Mouse (Mus musculus) NIH3T3 (cell line): ENCODE results near the gene Ppm1n.

Source experiments
- DNase-seq: peaks from one replicate; pipeline ENCODE4 v3.0.0-alpha.2; 2012; ENCODE audit warnings: low read depth

Ppm1n gene

GRCm38 (mm10) chr7:19282791-19283405 lies 3.0 kb upstream of the Ppm1n start:
- DNase-seq, result peak; percentile 67

GRCm38 (mm10) chr7:19282385-19282784 lies 2.5 kb upstream of the Ppm1n start, which contains the start of gene Rtn2:
TSS of gene Rtn2 (plus strand) at chr7:19282624.
- DNase-seq, result no peak

GRCm38 (mm10) chr7:19281680-19282304 lies 1.9 kb upstream of the Ppm1n start:
- DNase-seq, result peak; percentile 63

- DNase-seq, result no peak
Measured at GRCm38 (mm10) chr7:19279052-19279451, 812 bp downstream of the Ppm1n start.

GRCm38 (mm10) chr7:19276253-19276652 lies 3.6 kb downstream of the Ppm1n start:
- DNase-seq, result peak; percentile 33

- peak; percentile 69 for DNase-seq
Measured at GRCm38 (mm10) chr7:19272173-19272764, 7.6 kb downstream of the Ppm1n start.

- DNase-seq, result peak; percentile 92
Measured at GRCm38 (mm10) chr7:19271238-19272172, 8.4 kb downstream of the Ppm1n start, which contains the start of gene Vasp. TSS of gene Vasp (minus strand) at chr7:19271817.

GRCm38 (mm10) chr7:19270509-19271237 lies 9.2 kb downstream of the Ppm1n start:
- peak; percentile 47 for DNase-seq

GRCm38 (mm10) chr7:19269721-19270441 lies 10.0 kb downstream of the Ppm1n start:
- peak; percentile 84 for DNase-seq

GRCm38 (mm10) chr7:19268993-19269681 lies 10.7 kb downstream of the Ppm1n start:
- DNase-seq, result peak; percentile 35

- DNase-seq, result peak; percentile 57
Measured at GRCm38 (mm10) chr7:19267051-19267450, 12.8 kb downstream of the Ppm1n start.

- no peak for DNase-seq
Measured at GRCm38 (mm10) chr7:19265928-19266822, 13.7 kb downstream of the Ppm1n start.

GRCm38 (mm10) chr7:19265147-19265546 lies 14.7 kb downstream of the Ppm1n start:
- DNase-seq, result no peak

GRCm38 (mm10) chr7:19258336-19258735 lies 21.5 kb downstream of the Ppm1n start:
- DNase-seq, result no peak

- DNase-seq, result peak; percentile 51
Measured at GRCm38 (mm10) chr7:19257390-19258022, 22.4 kb downstream of the Ppm1n start.

- DNase-seq, result no peak
Measured at GRCm38 (mm10) chr7:19256567-19256966, 23.3 kb downstream of the Ppm1n start.

- DNase-seq, result no peak
Measured at GRCm38 (mm10) chr7:19255395-19255794, 24.5 kb downstream of the Ppm1n start.

GRCm38 (mm10) chr7:19253437-19253836 lies 26.4 kb downstream of the Ppm1n start:
- DNase-seq, result no peak

- DNase-seq, result no peak
Measured at GRCm38 (mm10) chr7:19252078-19252477, 27.8 kb downstream of the Ppm1n start.
